Mouse (Mus musculus) left cerebral cortex, postnatal 10 days (tissue): ENCODE measurements around the gene Irf5. TPM values are rescaled to one million over a fixed set of nuclear protein-coding genes. Genes with fewer than 3 reads are reported as not detected.
"Not testable (repeated sequence)": the region's sequence is repeated elsewhere in the genome, so short reads cannot be mapped to it uniquely, and the experiment has no call there.

Source experiments
- DNase-seq, 2 experiments: peaks; one replicate each; pipeline ENCODE4 v3.0.0; 2021 to 2022; ENCODE audit warnings: low spot score in 2 of 2, mixed read lengths in 1 of 2; ENCODE audit errors: extremely low spot score in 1 of 2
- intact Hi-C: fragments of 180-260 bp; cut with DNase I; formaldehyde crosslinking; loops from one replicate; pipeline ENCODE4 v1.15.1; 2025
- total RNA-seq, 2 experiments: library from RNA; stranded (reverse); gene quantifications; 2 replicates each; pipeline ENCODE4 v1.2.3; 2021

The Irf5 gene
- total RNA-seq, 2 experiments from 2014 or later: 3.1 to 3.5 TPM

DNA sequence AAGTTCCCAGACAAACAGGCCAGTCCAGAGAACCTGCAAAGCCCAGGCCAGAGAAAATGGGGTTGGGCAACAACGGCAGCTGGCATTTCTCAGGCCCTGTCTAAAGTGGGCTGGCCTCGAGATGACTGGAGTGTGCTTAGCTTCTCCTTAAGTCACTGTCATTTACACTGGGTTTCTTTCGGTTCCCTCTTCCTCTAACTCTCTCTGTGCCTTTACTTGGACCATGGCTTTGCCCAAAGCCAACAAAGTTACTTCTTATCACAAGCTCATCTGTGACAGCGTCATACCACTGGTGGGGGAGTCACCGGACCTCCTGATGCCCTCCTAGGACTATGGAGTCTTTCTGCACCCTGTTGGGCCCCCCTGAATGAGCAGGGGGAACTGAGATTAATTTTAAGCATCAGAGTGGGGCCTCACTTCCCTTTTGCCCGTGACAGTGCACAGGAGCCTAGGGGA is 2.4 kb upstream of the Irf5 start:
- intact Hi-C loops: no loop called here
- DNase-seq: no peak

- no peak for DNase-seq
- intact Hi-C loops: no loop called here
These were observed 1.2 kb upstream of the Irf5 start for GRCm38 (mm10) chr6:29525256-29525655.

GRCm38 (mm10) chr6:29527361-29528164 is 1.1 kb downstream of the Irf5 start:
- intact Hi-C loops: no loop called here
- no peak for DNase-seq

DNA sequence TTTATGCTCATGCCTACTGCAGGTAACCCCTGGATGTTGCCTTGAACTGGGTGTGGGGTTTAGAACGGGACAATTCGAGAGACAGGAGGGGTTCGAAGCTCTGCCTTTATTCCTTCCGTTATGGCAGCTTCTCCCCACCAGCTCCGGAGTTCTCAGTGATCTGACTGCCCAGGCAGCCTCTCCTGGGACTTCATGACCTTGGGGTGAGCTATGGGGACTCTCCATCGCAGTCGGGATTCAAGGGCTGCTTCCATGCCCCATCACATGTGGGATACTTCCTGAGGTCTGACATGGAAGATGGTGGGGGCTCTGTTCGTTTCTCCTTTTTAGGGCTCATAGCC is 1.7 kb downstream of the Irf5 start:
- no peak for DNase-seq
- intact Hi-C loops: no loop called here

DNA sequence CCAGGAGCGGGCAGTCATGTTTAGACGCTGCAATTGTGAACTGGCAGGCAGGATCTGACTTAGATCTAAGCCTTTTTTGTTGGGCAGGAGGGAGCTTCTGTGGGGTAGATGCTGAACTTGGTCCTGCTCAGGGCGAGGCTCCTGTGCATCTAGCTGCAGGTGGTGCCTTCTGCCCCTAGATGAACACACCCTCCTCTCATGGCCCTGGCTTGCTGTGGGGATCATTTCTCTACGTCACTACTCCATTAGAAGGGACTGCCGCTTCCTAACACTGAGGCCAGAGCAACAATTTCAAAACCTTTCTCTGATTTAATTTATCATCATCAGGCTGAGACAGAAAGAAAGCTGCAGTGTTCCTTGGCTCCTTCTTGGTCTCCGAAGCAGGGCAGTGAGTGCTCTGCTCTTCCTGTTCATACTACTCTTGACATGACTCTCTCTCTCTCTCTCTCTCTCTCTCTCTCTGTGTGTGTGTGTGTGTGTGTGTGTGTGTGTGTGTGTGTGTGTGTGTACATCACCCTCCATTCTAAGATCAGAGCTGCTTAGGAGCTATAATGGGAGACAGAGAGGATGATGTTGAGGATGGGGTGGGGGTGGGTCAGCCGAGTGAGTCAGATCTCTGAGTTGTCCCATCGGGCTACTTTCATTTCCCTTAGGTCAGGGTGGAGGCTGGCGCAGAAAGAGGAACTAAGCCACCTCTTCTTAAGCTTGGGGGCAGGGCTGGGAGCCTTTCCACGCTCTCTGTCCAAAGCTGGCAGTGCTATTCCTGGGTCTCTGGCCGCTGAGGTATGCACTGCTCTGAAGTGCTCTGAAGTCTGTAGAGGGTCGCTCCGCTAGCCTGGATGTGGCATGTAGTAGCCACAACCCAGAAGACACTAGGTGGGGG is 2.4 kb downstream of the Irf5 start:
- intact Hi-C loops: no loop called here

DNA sequence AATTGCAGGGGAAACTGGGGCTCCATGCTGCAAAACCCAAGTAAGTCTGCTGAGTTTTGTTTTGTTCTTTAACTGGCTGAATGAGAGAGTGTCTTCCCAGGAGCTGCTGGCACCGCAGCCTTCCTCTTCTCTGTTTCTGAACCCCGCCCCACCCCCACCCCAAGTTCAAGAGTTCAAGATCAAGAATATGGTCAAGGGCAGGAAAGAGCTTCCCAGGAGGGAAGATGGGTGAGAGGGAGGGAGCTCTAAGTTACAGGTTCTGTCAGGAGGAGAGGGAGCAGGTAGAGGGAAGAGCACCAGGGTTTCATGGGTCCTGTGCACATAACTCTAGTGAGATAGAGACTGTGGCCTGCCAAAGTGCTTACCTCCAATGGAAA is 3.0 kb downstream of the Irf5 start:
- no peak for DNase-seq
- intact Hi-C loops: no loop called here

More for the DNA sequence above, 2.4 kb downstream of the Irf5 start:
- DNase-seq: no peak

GRCm38 (mm10) chr6:29530050-29530449 is 3.6 kb downstream of the Irf5 start:
- DNase-seq: no peak
- intact Hi-C loops: no loop called here

- peak in 1 of 2 experiments; percentile 57 for DNase-seq
- intact Hi-C loops: no loop called here
These were observed 8.9 kb downstream of the Irf5 start for GRCm38 (mm10) chr6:29535316-29535715.

DNA sequence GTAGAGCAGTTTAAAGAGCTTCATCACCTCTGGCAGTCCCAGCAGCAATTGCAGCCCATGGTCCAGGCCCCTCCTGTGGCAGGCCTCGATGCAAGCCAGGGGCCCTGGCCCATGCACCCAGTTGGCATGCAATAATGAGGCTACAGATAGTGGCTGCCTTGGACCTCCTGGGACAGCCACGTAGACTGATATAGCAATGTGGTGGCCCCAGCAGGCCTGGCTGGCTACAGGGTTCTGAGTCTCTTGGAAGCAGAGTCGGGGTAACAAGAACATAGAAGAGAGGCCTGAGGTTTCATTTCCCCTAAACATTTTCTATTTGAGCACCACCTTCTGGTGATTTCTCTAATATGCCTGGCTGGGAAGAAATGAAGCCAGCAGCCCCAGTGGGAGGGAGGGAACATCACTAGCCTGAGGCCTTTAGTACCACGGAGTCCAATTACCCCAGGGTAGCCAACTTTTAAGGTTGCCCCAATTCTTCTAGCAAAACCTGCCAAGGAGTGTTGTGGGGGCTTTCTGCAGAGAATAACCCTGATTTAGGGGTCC is 10.3 kb downstream of the Irf5 start:
- intact Hi-C loops: no loop called here
- peak in 1 of 2 experiments; percentile 42 for DNase-seq

DNA sequence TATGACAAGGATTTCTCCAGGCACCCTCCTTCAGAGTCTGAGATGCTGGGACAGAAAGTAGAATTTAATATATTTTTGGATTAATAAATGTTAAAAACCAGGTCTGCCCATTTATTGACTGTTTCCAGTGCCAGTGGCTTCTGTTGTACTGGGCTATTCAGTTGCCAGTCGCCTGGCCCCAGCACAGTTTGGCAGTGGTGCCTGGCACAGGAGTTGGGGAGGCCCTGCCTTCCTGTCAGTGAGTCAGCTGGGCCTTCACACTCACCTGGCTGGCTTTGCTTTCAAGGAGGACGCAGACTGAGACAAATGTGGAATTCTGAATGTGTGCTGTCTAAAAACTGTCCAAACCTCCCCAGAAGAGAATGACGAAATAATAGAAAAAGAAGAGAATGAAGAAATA is 10.8 kb downstream of the Irf5 start:
- DNase-seq: no peak
- intact Hi-C loops: no loop called here

DNA sequence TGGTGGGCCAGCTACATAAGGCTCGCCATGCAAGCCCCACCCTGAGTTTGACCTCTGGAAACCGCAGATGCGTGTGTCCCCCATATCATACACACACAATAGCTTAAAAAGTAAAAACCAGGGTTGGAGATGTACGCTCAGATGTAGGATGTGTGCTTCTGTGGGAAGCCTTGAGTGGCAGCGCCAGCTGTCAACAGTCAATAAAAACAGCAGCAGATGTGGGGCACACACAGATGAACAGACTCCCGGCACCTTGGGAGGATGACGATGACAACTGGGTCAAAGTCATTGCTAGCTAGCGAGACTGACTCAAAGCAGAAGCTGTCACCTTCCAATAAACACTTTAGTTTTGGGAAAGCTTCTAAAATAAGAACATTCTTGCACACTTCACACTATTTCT is 13.1 kb downstream of the Irf5 start:
- intact Hi-C loops: no loop called here
- no peak for DNase-seq

DNA sequence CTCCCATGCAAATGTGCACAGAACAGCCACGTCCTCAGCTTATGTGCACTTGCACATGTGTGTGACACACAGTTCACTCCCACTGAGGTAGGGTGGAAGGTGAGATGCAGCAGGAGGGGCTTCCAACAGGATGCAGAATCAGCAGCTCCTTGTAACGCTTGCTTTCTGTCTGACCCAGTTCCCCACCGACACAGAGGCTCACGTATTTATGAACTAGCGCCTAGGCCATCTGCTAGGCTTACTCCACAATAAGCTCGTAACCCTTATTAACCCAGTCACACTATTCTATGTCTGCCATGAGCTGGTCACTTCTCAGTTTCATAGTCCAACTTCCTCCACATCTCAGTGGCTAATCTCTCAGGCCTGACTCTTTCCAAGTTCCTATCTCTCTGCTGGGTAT is 13.8 kb downstream of the Irf5 start:
- intact Hi-C loops: no loop called here
- DNase-seq: no peak

- intact Hi-C loops: no loop called here
- DNase-seq: no peak
These were observed 14.5 kb downstream of the Irf5 start for GRCm38 (mm10) chr6:29540956-29541355.

GRCm38 (mm10) chr6:29545611-29546010 is 19.2 kb downstream of the Irf5 start:
- intact Hi-C loops: loop anchor here (5.0 kb wide), 1 partner anchor 42 kb away; no protein-coding TSS in a partner anchor
- DNase-seq: no peak

GRCm38 (mm10) chr6:29547582-29547981 is 21.2 kb downstream of the Irf5 start:
- intact Hi-C loops: loop anchor here (5.0 kb wide), 1 partner anchor 40 kb away; no protein-coding TSS in a partner anchor
- DNase-seq: no peak

GRCm38 (mm10) chr6:29548086-29548485 is 21.7 kb downstream of the Irf5 start:
- intact Hi-C loops: loop anchor here (5.0 kb wide), 1 partner anchor 39 kb away; no protein-coding TSS in a partner anchor
- DNase-seq: no peak

- intact Hi-C loops: no loop called here
These were observed 26.1 kb downstream of the Irf5 start for GRCm38 (mm10) chr6:29552526-29552925.

DNA sequence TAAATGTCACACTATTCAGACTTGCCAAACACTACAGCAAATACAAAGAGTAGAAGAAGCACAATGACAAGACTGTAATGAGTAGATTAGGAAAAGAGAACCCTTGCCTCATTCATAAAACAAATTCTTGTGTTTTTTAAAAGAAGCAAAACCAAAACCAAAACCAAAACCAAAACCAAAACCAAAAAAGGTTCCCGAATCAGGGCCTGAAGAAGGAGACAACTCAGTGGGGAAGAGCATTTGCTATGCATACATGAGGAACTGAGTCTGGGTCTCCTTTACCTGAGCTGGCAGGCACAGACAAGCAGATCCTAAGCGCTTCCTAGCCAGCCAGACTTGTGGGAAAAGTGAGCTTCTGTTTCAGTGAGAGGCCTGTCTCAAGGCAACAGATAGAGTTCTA is 30.7 kb downstream of the Irf5 start:
- DNase-seq: no peak
- intact Hi-C loops: no loop called here

More at GRCm38 (mm10) chr6:29552526-29552925, 26.1 kb downstream of the Irf5 start:
- no peak for DNase-seq

GRCm38 (mm10) chr6:29576388-29576787 is 50.0 kb downstream of the Irf5 start:
- intact Hi-C loops, DNase-seq: not testable (repeated sequence)
